Mouse (Mus musculus) gastrocnemius, postnatal 4 days (tissue): Measurements from ENCODE around the gene Reck. TPM values are rescaled to one million over a fixed set of nuclear protein-coding genes. Genes with fewer than 3 reads are reported as not detected.
A peak's percentile ranks its signal among the peaks of the same experiment; 100 is the strongest.

ENCODE experiments used
- DNase-seq, 2 experiments: peaks; one replicate each; pipeline ENCODE4 v3.0.0; 2021 to 2022; ENCODE audit warnings: low spot score in 2 of 2, mixed read lengths in 2 of 2
- total RNA-seq, 2 experiments: library from RNA; stranded (reverse); gene quantifications; 2 replicates each; pipeline ENCODE4 v1.2.3; 2021

Reck gene
- total RNA-seq, 2 experiments from 2014 or later: 25.7 to 26.2 TPM

DNA sequence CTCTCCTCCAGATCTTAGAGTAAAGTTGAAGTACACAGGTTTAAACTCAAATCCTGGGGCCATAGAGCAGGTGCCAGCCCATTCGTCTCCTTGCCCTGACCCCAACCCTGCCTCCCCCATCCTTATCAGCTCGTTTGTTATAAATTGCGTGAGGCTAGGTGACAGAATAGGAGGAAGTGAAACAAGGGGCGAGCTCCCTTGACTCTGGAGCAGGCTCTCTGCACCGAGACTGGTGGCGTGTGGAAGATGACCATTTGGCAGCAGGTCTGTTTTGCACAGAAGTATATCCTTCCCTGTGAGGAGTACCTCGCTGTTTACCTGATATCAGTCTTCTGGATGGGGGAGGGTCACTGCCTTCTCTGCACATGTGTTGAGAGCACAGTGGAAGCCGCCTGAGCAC lies 23.9 kb downstream of the Reck start:
- no peak for DNase-seq

GRCm38 (mm10) chr4:43903690-43904089 lies 28.4 kb downstream of the Reck start:
- DNase-seq: no peak

GRCm38 (mm10) chr4:43906443-43906842 lies 31.1 kb downstream of the Reck start:
- DNase-seq: peak in 1 of 2 experiments; percentile 34

- DNase-seq: no peak
Observed at GRCm38 (mm10) chr4:43918221-43918620, 42.9 kb downstream of the Reck start.

GRCm38 (mm10) chr4:43920602-43921001 lies 45.3 kb downstream of the Reck start:
- no peak for DNase-seq

- DNase-seq: no peak
Observed at GRCm38 (mm10) chr4:43925125-43925524, 49.8 kb downstream of the Reck start.

GRCm38 (mm10) chr4:43925779-43926178 lies 50.4 kb downstream of the Reck start:
- DNase-seq: peak; percentile 85 to 88

DNA sequence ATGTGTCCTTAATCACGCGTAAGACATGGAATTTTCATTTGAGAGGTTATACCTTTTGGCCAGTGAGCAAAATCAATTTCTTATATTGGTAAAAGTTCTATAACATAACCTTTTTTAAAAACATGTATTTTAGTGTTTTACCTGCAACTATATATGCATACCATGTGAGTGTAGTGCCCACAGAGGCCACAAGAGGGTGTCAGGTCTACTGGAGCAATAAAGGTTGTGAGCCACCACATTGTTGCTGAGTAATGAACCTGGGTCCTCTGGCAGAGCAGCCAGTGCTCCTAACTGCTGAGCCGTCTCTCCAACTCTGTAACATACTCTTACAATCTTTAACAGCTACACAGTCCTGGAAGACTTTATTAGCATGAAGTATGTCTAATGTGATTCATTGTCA lies 52.5 kb downstream of the Reck start:
- DNase-seq: no peak

- no peak for DNase-seq
Observed at GRCm38 (mm10) chr4:43931877-43932276, 56.5 kb downstream of the Reck start.

DNA sequence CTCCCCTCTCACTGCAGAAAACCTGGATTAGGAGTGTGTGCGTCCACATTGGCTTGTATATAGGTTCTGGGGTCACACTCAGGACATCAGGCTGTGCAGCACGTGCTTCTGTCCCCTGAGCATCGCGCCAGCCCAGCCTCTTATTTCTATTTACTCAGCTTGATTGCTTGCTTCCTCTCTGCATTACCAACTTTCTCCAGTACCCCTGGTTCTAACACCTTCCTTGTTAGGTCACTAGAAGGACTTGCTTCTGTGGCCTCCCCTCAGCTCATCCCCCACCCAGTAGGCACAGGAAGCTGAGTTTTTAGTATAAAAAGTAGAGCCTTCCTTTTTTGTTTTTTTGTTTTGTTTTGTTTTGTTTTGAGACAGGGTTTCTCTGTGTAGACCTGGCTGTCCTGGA lies 60.9 kb downstream of the Reck start:
- DNase-seq: no peak

DNA sequence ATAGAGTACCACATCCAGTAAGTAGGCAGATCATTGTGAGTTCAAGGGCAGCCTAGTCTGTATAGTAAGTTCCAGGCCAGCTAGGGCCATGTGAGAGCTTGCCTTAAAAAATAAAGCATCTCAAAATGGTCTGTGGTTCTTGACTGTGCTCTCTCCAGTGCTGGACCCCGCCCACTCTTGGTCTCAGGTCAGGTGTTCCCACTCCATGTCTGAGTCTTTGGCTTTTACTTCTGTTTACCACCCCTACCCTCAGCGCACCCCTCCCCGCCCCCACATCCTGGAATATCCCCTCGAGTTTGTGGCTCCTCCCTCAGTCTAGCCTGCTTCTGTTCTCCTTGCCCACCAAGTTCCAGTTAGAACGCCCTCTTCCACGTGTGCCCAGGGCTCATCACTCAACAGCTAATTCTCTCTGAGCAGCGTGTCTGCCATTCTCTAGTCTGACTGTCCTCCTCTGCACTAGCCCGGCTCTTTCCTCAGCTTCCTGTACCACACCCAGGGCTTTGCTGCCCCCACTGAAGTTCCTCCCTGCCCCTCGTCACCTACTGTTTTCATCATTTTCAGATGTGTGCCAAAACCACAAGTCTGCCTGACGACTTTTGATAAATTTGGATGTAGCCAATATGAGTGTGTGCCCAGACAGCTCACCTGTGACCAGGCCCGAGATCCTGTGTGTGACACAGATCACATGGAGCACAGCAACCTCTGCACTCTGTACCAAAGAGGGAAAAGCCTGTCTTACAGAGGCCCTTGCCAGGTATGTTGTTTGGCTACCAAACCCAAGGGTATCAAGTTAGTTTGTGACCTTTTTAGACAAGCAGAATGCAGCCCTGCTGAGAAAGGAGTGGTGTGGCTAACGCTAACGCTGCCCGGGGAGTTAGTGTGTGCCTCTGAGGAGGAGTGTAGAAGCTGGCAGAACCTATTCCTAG lies 61.7 kb downstream of the Reck start:
- no peak for DNase-seq

- no peak for DNase-seq
Observed at GRCm38 (mm10) chr4:43941315-43941714, 66.0 kb downstream of the Reck start.

DNA sequence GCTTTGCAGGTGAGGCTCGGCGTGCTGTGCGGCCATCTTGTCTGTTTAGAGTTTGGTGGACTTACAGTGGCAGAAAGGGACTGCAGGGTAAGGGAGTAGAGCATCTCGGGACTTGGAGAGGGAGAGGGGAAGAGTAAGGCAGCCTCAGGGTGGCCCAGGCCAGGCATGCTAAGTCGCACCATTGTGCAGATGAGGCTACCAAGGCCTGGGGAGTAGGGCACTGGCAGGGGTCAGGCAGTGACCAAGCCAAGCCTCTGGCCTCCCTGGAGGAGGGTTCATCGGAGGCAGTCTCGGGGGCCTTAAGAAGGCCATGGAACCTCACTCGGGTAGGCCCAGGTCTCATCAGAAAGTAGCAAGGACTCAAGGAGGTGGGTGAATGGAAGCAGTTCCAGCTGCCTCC lies 67.1 kb downstream of the Reck start:
- DNase-seq: no peak

DNA sequence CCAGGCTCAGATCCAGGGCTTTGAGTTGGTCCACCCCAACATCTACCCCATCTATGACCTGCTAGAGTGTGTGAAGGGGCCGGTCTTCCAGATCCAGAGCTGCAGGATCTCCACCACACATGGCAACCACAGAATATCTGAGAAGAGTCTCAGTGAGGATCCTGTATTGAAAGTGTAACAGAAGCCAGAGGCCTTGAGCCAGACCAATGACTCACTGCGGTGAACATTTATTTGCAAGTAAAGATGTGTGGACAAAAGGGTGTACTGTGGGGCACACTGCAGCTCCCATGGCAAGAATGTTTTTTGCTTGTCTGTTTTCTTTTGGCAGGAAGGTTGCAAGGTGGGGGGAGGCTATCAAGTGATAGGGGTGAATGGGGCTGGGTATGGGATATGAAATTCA lies 72.2 kb downstream of the Reck start:
- DNase-seq: no peak

- peak; percentile 85 to 89 for DNase-seq
Observed at GRCm38 (mm10) chr4:43957292-43957845, 82.0 kb downstream of the Reck start, which contains the start of gene Glipr2. Glipr2 (plus strand) TSS chr4:43957401.

DNA sequence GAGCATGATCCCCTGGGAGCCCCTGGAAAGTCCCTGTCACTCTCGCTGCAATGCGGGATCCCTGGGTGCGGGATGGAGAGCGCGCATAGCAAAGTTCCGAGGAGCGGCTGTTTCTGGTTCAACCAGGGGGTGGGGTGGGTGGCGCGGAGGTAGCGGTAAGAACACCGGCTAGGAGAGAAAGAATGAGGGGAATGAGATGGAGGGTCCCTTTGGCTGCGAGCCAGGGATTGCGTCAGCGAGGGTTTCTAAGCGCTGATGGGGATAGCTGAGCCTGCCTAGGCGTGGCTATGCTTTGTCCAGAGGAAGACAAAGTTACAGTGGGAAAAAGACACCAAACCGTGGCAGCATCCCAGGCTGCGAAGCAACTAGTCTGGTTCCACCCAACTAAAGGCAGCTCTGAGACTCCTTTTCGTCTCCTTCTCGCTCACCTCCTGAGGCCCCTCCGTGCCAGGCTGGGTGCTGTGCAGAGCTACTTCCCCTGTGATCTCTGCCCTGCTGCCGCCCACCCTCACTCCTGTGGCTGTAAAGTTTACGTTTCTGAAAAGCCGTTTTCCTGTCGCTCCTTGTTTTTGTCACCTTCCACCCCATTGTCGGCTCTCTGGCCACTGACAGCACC lies 82.6 kb downstream of the Reck start:
- DNase-seq: peak; percentile 56 to 79

- no peak for DNase-seq
Observed at GRCm38 (mm10) chr4:43959523-43960179, 84.3 kb downstream of the Reck start.

DNA sequence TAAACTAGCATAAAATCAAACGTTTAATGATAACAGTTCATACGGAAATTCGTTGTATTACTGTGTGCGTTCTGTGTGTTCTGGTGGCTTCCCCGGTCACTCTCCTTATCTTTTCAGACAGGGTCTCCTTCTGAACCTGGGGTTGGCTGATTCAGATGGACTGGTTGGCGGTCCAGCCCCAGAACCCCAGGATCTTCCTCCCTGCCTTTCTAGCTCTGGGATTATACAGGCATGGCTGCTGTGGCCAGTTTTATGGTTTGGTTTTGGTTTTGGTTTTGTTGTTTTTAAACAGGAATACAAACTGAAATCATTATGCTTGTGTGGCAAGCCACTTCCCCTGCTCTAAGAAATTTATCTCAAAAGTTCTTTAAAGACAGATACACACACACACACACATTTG lies 84.9 kb downstream of the Reck start:
- DNase-seq: no peak

GRCm38 (mm10) chr4:43964326-43964833 lies 89.0 kb downstream of the Reck start:
- DNase-seq: no peak

- no peak for DNase-seq
Observed at GRCm38 (mm10) chr4:43964951-43965684, 89.8 kb downstream of the Reck start.
